Mouse (Mus musculus): Measurements from ENCODE around the gene Fbxo6. TPM values are rescaled to one million over a fixed set of nuclear protein-coding genes. Genes with fewer than 3 reads are reported as not detected.
A peak's percentile ranks its signal among the peaks of the same experiment; 100 is the strongest.

Fbxo6 gene
- polyA plus RNA-seq, 1 experiment from 2014 or later, result 14.2 TPM

DNA sequence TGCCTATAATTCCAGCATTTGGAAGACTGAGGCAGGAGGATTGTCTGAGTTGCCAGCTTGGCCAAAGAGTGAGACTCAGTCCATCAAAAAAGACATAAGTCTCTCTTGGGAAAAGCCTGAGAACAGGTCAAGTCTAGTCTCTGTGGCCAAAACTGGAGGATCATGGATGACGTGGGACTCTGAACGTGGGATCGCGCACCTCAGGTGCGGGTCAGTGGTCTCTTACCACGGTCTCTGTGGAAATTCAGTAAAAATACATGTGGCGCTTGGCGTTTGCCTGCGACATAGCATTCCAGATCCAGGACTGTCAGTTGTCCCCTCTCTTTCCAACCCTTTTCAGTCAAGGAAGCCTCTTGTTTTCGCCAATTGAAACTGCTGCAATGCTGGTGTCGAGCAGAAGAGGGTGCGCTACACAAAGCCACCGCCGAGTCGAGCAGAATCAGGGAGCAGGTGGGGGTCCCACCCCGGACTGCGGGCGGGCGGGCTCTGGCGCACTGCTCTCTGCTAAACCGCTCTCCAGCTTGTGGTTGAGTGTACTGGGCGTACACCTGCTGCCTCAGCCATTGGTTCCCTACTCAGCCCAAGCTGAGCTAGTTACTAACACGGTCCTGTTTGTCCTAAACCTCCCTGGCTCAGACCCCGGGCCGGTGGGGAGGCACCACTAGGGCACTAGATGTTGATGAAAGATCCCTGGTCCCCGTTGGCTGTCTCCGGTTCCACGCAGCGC lies 50.0 kb downstream of the Fbxo6 start:
- Histone ChIP-seq H3K4me2 (peak overlapping the region; percentile 53), H3K27me3 (no peaks in the 10 kb centered on the region), H3K4me1 (peaks cover 13% of the 10 kb centered on the region), H3K27ac (peak overlapping the region; percentile 68; the same call in 1 of the 2 replicates), H3K36me3 (ENCODE audit: poor library complexity, severe bottlenecking) (peaks cover 20% of the 10 kb centered on the region), H3K9me3 (replicated peaks) (no peaks in the 10 kb centered on the region), H3K9ac (peak overlapping the region; percentile 41), H3K4me3 (peak overlapping the region; percentile 21)
- ATAC-seq, result peak; percentile 91
- WGBS, result 14% methylated on average over 29 of the region's 29 CpGs

GRCm38 (mm10) chr4:148098666-148099065 lies 53.3 kb downstream of the Fbxo6 start:
- WGBS, result 92% methylated on average over 3 of the region's 3 CpGs
- no peak overlapping the region for H3K4me3 ChIP-seq
- no peaks in the 10 kb centered on the region for H3K9me3 ChIP-seq (replicated peaks)
- ATAC-seq, result no peak
- no peak overlapping the region for H3K27ac ChIP-seq
- H3K36me3 ChIP-seq (ENCODE audit: poor library complexity, severe bottlenecking), result peaks cover 16% of the 10 kb centered on the region
- peaks cover 13% of the 10 kb centered on the region for H3K4me1 ChIP-seq
- no peak overlapping the region for H3K4me2 ChIP-seq
- no peaks in the 10 kb centered on the region for H3K27me3 ChIP-seq
- H3K9ac ChIP-seq, result no peak overlapping the region

GRCm38 (mm10) chr4:148097936-148098335 lies 54.0 kb downstream of the Fbxo6 start:
- Histone ChIP-seq H3K27me3 (no peaks in the 10 kb centered on the region), H3K9me3 (replicated peaks) (no peaks in the 10 kb centered on the region), H3K4me1 (peaks cover 13% of the 10 kb centered on the region), H3K9ac (no peak overlapping the region), H3K36me3 (ENCODE audit: poor library complexity, severe bottlenecking) (peaks cover 16% of the 10 kb centered on the region), H3K4me3 (no peak overlapping the region), H3K27ac (no peak overlapping the region), H3K4me2 (no peak overlapping the region)
- ATAC-seq, result no peak
- WGBS, result 96% methylated on average over 2 of the region's 2 CpGs

Small RNAs within 50 kb of the gene (microRNA-seq; reads per million reads assigned to microRNA genes)
- gene Mir7022, result not detected

Other genes with a start within 250 kb of the Fbxo6 start
- 52.4 and 61.8 TPM in 2 replicates for gene Mfn2, start 247.4 kb downstream of the Fbxo6 start, polyA plus RNA-seq (2015; fragmentation: Nextera tagmentation; extraction: Ambion mirVana)
- gene Plod1, start 215.4 kb downstream of the Fbxo6 start, polyA plus RNA-seq (2015; fragmentation: Nextera tagmentation; extraction: Ambion mirVana), result 14.0 and 15.0 TPM in 2 replicates
- gene 2510039O18Rik, start 211.2 kb downstream of the Fbxo6 start, polyA plus RNA-seq (2015; fragmentation: Nextera tagmentation; extraction: Ambion mirVana), result 9.0 and 10.2 TPM in 2 replicates
- not detected in 2 replicates for gene Nppb, start 166.4 kb downstream of the Fbxo6 start, polyA plus RNA-seq (2015; fragmentation: Nextera tagmentation; extraction: Ambion mirVana)
- gene Nppa, start 151.4 kb downstream of the Fbxo6 start, polyA plus RNA-seq (2015; fragmentation: Nextera tagmentation; extraction: Ambion mirVana), result 0.79 and 2.4 TPM in 2 replicates
- gene Clcn6, start 113.3 kb downstream of the Fbxo6 start, polyA plus RNA-seq (2015; fragmentation: Nextera tagmentation; extraction: Ambion mirVana), result 21.6 and 24.8 TPM in 2 replicates
- 15.9 and 18.2 TPM in 2 replicates for gene Mthfr, start 113.1 kb downstream of the Fbxo6 start, polyA plus RNA-seq (2015; fragmentation: Nextera tagmentation; extraction: Ambion mirVana)
- gene Agtrap, start 64.1 kb downstream of the Fbxo6 start, polyA plus RNA-seq (2015; fragmentation: Nextera tagmentation; extraction: Ambion mirVana), result 6.9 and 8.3 TPM in 2 replicates
- 96.6 and 107 TPM in 2 replicates for gene Mad2l2, start 21.8 kb downstream of the Fbxo6 start, polyA plus RNA-seq (2015; fragmentation: Nextera tagmentation; extraction: Ambion mirVana)
- 11.7 and 12.5 TPM in 2 replicates for gene Draxin, start 21.4 kb downstream of the Fbxo6 start, polyA plus RNA-seq (2015; fragmentation: Nextera tagmentation; extraction: Ambion mirVana)
- 62.4 and 71.9 TPM in 2 replicates for gene Fbxo44, start 8.3 kb upstream of the Fbxo6 start, polyA plus RNA-seq (2015; fragmentation: Nextera tagmentation; extraction: Ambion mirVana)
- gene Fbxo2, start 8.5 kb upstream of the Fbxo6 start, polyA plus RNA-seq (2015; fragmentation: Nextera tagmentation; extraction: Ambion mirVana), result 1.0 TPM in 2 replicates
- 6.3 and 6.5 TPM in 2 replicates for gene Disp3, start 135.8 kb upstream of the Fbxo6 start, polyA plus RNA-seq (2015; fragmentation: Nextera tagmentation; extraction: Ambion mirVana)